Mouse (Mus musculus) midbrain, embryonic 11.5 days (tissue): Measurements from ENCODE around the gene Hcfc2. TPM values are rescaled to one million over a fixed set of nuclear protein-coding genes. Genes with fewer than 3 reads are reported as not detected.

Experiments used
- ATAC-seq: fragments of 200-750 bp; cut with Nextera tagmentation; 2 replicates; pipeline ENCODE4 v1.8.0; 2017; ENCODE audit warnings: moderate TSS enrichment, moderate library complexity; ENCODE audit not compliant: low FRiP score
- DNase-seq: peaks from one replicate; pipeline ENCODE4 v3.0.0; 2015; ENCODE audit warnings: low spot score; ENCODE audit errors: missing footprints
- H3K27ac ChIP-seq: fragments of 300-500 bp; sonication (generic); 2 replicates; pipeline ENCODE4 v1.5.1; 2014; ENCODE audit warnings: low read depth, low read length
- H3K27me3 ChIP-seq: fragments of 300-500 bp; sonication (generic); 2 replicates; pipeline ENCODE4 v1.6.1; 2014; ENCODE audit warnings: mild to moderate bottlenecking, low read length, moderate library complexity, mixed read lengths; ENCODE audit not compliant: control insufficient read depth, insufficient read depth
- H3K36me3 ChIP-seq: fragments of 300-500 bp; sonication (generic); 2 replicates; pipeline ENCODE4 v1.6.1; 2014; ENCODE audit warnings: mild to moderate bottlenecking, low read length, moderate library complexity, mixed read lengths; ENCODE audit not compliant: control insufficient read depth, insufficient read depth
- H3K4me1 ChIP-seq: fragments of 300-500 bp; sonication (generic); 2 replicates; pipeline ENCODE4 v1.6.1; 2014; ENCODE audit warnings: low read length; ENCODE audit not compliant: control insufficient read depth, insufficient read depth
- H3K4me2 ChIP-seq: fragments of 300-500 bp; sonication (generic); 2 replicates; pipeline ENCODE4 v1.6.1; 2014; ENCODE audit warnings: mild to moderate bottlenecking, moderate library complexity
- H3K4me3 ChIP-seq: fragments of 300-500 bp; sonication (generic); 2 replicates; pipeline ENCODE4 v1.5.1; 2014; ENCODE audit warnings: low read depth, low read length
- H3K9ac ChIP-seq: fragments of 300-500 bp; sonication (generic); 2 replicates; pipeline ENCODE4 v1.6.1; 2014; ENCODE audit warnings: low read length
- H3K9me3 ChIP-seq: fragments of 300-500 bp; sonication (generic); 2 replicates; pipeline ENCODE4 v1.6.1; 2016; ENCODE audit warnings: low read length; ENCODE audit not compliant: control insufficient read depth
- WGBS: fragments of 180-500 bp; shearing (Covaris S2); extraction: QIAGEN DNeasy Blood & Tissue Kit; methylation state at CpG from one replicate; pipeline ENCODE4 v1.1.7; 2014; 5-methylcytosine and 5-hydroxymethylcytosine counted together
- polyA plus RNA-seq: library from polyadenylated mRNA; unstranded; fragments of >200 nt; fragmentation: Nextera tagmentation; extraction: Ambion mirVana; gene quantifications from 2 replicates; pipeline ENCODE4 v1.2.1, GENCODE M21; 2014

The Hcfc2 gene
- polyA plus RNA-seq, 1 experiment from 2014 or later = 35.2 TPM

GRCm38 (mm10) chr10:82746988-82747850 is 51.3 kb downstream of the Hcfc2 start:
- WGBS = 92% methylated on average over 15 of the region's 15 CpGs

DNA sequence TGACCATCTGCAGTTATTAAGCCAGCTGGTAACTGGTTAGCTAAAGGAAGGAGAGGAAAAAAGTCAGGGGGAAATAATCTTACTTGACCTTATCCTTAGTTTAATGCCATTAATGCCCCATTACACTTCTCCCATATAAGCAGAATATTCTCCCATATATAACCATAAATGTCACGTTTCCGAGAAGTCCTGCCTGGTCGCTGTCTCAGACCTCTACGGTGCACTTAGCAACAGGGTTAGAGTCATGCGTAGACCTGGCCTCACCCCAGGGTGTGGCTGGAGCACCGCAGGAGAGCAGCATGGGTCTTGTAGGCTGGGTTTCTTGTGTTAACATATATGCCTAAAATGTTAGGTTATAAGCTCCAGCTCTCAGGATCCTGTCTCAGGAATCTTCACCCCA is 54.8 kb downstream of the Hcfc2 start:
- H3K27me3 ChIP-seq = no peaks in the 10 kb centered on the region
- DNase-seq (no peak), ATAC-seq (no peak)
- H3K4me3 ChIP-seq = no peak overlapping the region
- H3K4me1 ChIP-seq = no peaks in the 10 kb centered on the region
- peaks cover 48% of the 10 kb centered on the region for H3K36me3 ChIP-seq
- H3K9ac ChIP-seq = no peak overlapping the region
- 91% methylated on average over 6 of the region's 6 CpGs for WGBS
- H3K27ac ChIP-seq = no peak overlapping the region
- H3K4me2 ChIP-seq = no peak overlapping the region
- H3K9me3 ChIP-seq = no peaks in the 10 kb centered on the region

More at GRCm38 (mm10) chr10:82746988-82747850, 51.3 kb downstream of the Hcfc2 start:
- DNase-seq (no peak), ATAC-seq (no peak)
- Histone ChIP-seq H3K36me3 (peaks cover 24% of the 10 kb centered on the region), H3K27me3 (no peaks in the 10 kb centered on the region), H3K4me3 (no peak overlapping the region), H3K4me1 (no peaks in the 10 kb centered on the region), H3K27ac (no peak overlapping the region), H3K4me2 (no peak overlapping the region), H3K9me3 (no peaks in the 10 kb centered on the region), H3K9ac (no peak overlapping the region)

GRCm38 (mm10) chr10:82752921-82753320 is 57.0 kb downstream of the Hcfc2 start:
- no peak for ATAC-seq
- peaks cover 60% of the 10 kb centered on the region for H3K36me3 ChIP-seq
- H3K4me1 ChIP-seq = no peaks in the 10 kb centered on the region; the same call in 1 of the 2 replicates
- DNase-seq = no peak
- 92% methylated on average over 3 of the region's 3 CpGs for WGBS
- H3K9me3 ChIP-seq = no peaks in the 10 kb centered on the region
- H3K4me2 ChIP-seq = no peak overlapping the region
- no peak overlapping the region for H3K9ac ChIP-seq
- H3K27ac ChIP-seq = no peak overlapping the region
- H3K27me3 ChIP-seq = no peaks in the 10 kb centered on the region
- no peak overlapping the region for H3K4me3 ChIP-seq

- Histone ChIP-seq H3K4me1 (no peaks in the 10 kb centered on the region; the same call in 1 of the 2 replicates), H3K4me3 (no peak overlapping the region), H3K36me3 (peaks cover 57% of the 10 kb centered on the region), H3K9me3 (no peaks in the 10 kb centered on the region), H3K4me2 (no peak overlapping the region), H3K27me3 (no peaks in the 10 kb centered on the region), H3K9ac (no peak overlapping the region), H3K27ac (no peak overlapping the region)
- WGBS = 96% methylated on average over 1 of the region's 1 CpGs
- ATAC-seq (no peak), DNase-seq (no peak)
These were observed 58.7 kb downstream of the Hcfc2 start for GRCm38 (mm10) chr10:82754642-82755041.

- Histone ChIP-seq H3K4me1 (no peaks in the 10 kb centered on the region; the same call in none of the 2 replicates), H3K36me3 (peaks cover 58% of the 10 kb centered on the region), H3K4me2 (no peak overlapping the region), H3K9ac (no peak overlapping the region), H3K27me3 (no peaks in the 10 kb centered on the region), H3K4me3 (no peak overlapping the region), H3K9me3 (no peaks in the 10 kb centered on the region), H3K27ac (no peak overlapping the region)
- no peak for DNase-seq
- WGBS = 96% methylated on average over 11 of the region's 11 CpGs
- no peak for ATAC-seq
These were observed 59.4 kb downstream of the Hcfc2 start for GRCm38 (mm10) chr10:82755213-82755890.

- 94% methylated on average over 9 of the region's 9 CpGs for WGBS
- peaks cover 56% of the 10 kb centered on the region for H3K36me3 ChIP-seq
- ATAC-seq = no peak
These were observed 60.5 kb downstream of the Hcfc2 start for GRCm38 (mm10) chr10:82756466-82756865.

GRCm38 (mm10) chr10:82757341-82757740 is 61.4 kb downstream of the Hcfc2 start:
- ATAC-seq (no peak), DNase-seq (peak; percentile 73)
- H3K9me3 ChIP-seq = no peaks in the 10 kb centered on the region
- no peak overlapping the region for H3K4me2 ChIP-seq
- H3K36me3 ChIP-seq = peaks cover 49% of the 10 kb centered on the region
- 94% methylated on average over 9 of the region's 9 CpGs for WGBS
- no peaks in the 10 kb centered on the region for H3K27me3 ChIP-seq
- H3K27ac ChIP-seq = no peak overlapping the region
- H3K9ac ChIP-seq = no peak overlapping the region
- peaks cover 6% of the 10 kb centered on the region for H3K4me1 ChIP-seq
- no peak overlapping the region for H3K4me3 ChIP-seq

More at GRCm38 (mm10) chr10:82756466-82756865, 60.5 kb downstream of the Hcfc2 start:
- DNase-seq = no peak
- H3K4me1 ChIP-seq = peaks cover 3% of the 10 kb centered on the region
- H3K4me3 ChIP-seq = no peak overlapping the region
- H3K4me2 ChIP-seq = no peak overlapping the region
- no peaks in the 10 kb centered on the region for H3K27me3 ChIP-seq
- H3K27ac ChIP-seq = no peak overlapping the region
- no peaks in the 10 kb centered on the region for H3K9me3 ChIP-seq
- no peak overlapping the region for H3K9ac ChIP-seq

GRCm38 (mm10) chr10:82758368-82758767 is 62.4 kb downstream of the Hcfc2 start:
- no peak overlapping the region for H3K9ac ChIP-seq
- H3K27me3 ChIP-seq = no peaks in the 10 kb centered on the region
- no peak overlapping the region for H3K27ac ChIP-seq
- peaks cover 8% of the 10 kb centered on the region for H3K4me1 ChIP-seq
- no peak overlapping the region for H3K4me3 ChIP-seq
- no peaks in the 10 kb centered on the region for H3K9me3 ChIP-seq
- H3K4me2 ChIP-seq = no peak overlapping the region
- ATAC-seq (no peak), DNase-seq (no peak)
- WGBS = 58% methylated on average over 6 of the region's 6 CpGs
- peaks cover 44% of the 10 kb centered on the region for H3K36me3 ChIP-seq

GRCm38 (mm10) chr10:82758878-82759277 is 62.9 kb downstream of the Hcfc2 start:
- no peak overlapping the region for H3K9ac ChIP-seq
- H3K4me2 ChIP-seq = no peak overlapping the region
- DNase-seq (no peak), ATAC-seq (no peak)
- 97% methylated on average over 3 of the region's 3 CpGs for WGBS
- no peaks in the 10 kb centered on the region for H3K27me3 ChIP-seq
- H3K36me3 ChIP-seq = peaks cover 38% of the 10 kb centered on the region
- H3K4me3 ChIP-seq = no peak overlapping the region
- H3K27ac ChIP-seq = no peak overlapping the region
- no peaks in the 10 kb centered on the region for H3K9me3 ChIP-seq
- H3K4me1 ChIP-seq = peaks cover 8% of the 10 kb centered on the region
